Mouse (Mus musculus) layer of hippocampus, postnatal 36 days (tissue): ENCODE measurements around the gene Snx13. TPM values are rescaled to one million over a fixed set of nuclear protein-coding genes. Genes with fewer than 3 reads are reported as not detected.

ENCODE experiments used
- DNase-seq, 2 experiments: peaks; one replicate each; pipeline ENCODE4 v3.0.0; 2022
- total RNA-seq, 2 experiments: library from RNA; stranded (reverse); gene quantifications; 2 replicates each; pipeline ENCODE4 v1.2.3; 2021

Gene Snx13
- total RNA-seq, 2 experiments from 2014 or later: 65.6 to 65.9 TPM

- DNase-seq: peak in 1 of 2 experiments; percentile 61
Measured at GRCm38 (mm10) chr12:35047320-35048225, 587 bp downstream of the Snx13 start.

- DNase-seq: no peak
Measured at GRCm38 (mm10) chr12:35048891-35049290, 1.9 kb downstream of the Snx13 start.

- DNase-seq: no peak
Measured at GRCm38 (mm10) chr12:35050501-35050900, 3.5 kb downstream of the Snx13 start.

GRCm38 (mm10) chr12:35050964-35051758 lies 4.2 kb downstream of the Snx13 start:
- no peak for DNase-seq

GRCm38 (mm10) chr12:35054420-35054819 lies 7.4 kb downstream of the Snx13 start:
- DNase-seq: no peak

- no peak for DNase-seq
Measured at GRCm38 (mm10) chr12:35055114-35056095, 8.4 kb downstream of the Snx13 start.

- no peak for DNase-seq
Measured at GRCm38 (mm10) chr12:35063697-35064468, 16.9 kb downstream of the Snx13 start.

GRCm38 (mm10) chr12:35067621-35068020 lies 20.6 kb downstream of the Snx13 start:
- DNase-seq: no peak

- no peak for DNase-seq
Measured at GRCm38 (mm10) chr12:35071336-35071735, 24.4 kb downstream of the Snx13 start.

GRCm38 (mm10) chr12:35072178-35072577 lies 25.2 kb downstream of the Snx13 start:
- no peak for DNase-seq

GRCm38 (mm10) chr12:35075993-35076392 lies 29.0 kb downstream of the Snx13 start:
- no peak for DNase-seq

GRCm38 (mm10) chr12:35123549-35123948 lies 76.6 kb downstream of the Snx13 start:
- DNase-seq: no peak

GRCm38 (mm10) chr12:35153186-35153585 lies 106.2 kb downstream of the Snx13 start:
- no peak for DNase-seq

- no peak for DNase-seq
Measured at GRCm38 (mm10) chr12:35154149-35154548, 107.2 kb downstream of the Snx13 start.

- DNase-seq: no peak
Measured at GRCm38 (mm10) chr12:35157237-35157636, 110.3 kb downstream of the Snx13 start.

GRCm38 (mm10) chr12:35161690-35162089 lies 114.7 kb downstream of the Snx13 start:
- no peak for DNase-seq

GRCm38 (mm10) chr12:35170275-35170674 lies 123.3 kb downstream of the Snx13 start:
- no peak for DNase-seq

GRCm38 (mm10) chr12:35175938-35176337 lies 129.0 kb downstream of the Snx13 start:
- no peak for DNase-seq

GRCm38 (mm10) chr12:35176628-35177027 lies 129.6 kb downstream of the Snx13 start:
- no peak for DNase-seq

- peak; percentile 54 to 79 for DNase-seq
Measured at GRCm38 (mm10) chr12:35182675-35183074, 135.7 kb downstream of the Snx13 start.

GRCm38 (mm10) chr12:35184261-35184660 lies 137.3 kb downstream of the Snx13 start:
- no peak for DNase-seq
